ENCODE assay signal across 8 mouse cellular contexts in genomic region chr5:12383133-12383959, GRCm38 (mm10). TPM values are rescaled to one million over a fixed set of nuclear protein-coding genes. Genes with fewer than 3 reads are reported as not detected.
DNase-seq lines count a peak whose midpoint lies in the region; ATAC-seq and TF ChIP-seq lines count a peak whose summit lies in the region.

Gene Sema3d (plus strand): TSS chr5:12383385.

- H3K27me3 ChIP-seq in C2C12 (ENCODE audit: control insufficient read depth, insufficient read depth, insufficient read length): no peaks in the 10 kb centered on the region
- 0 out of 2 replicates have a peak, but pooled peaks cover 3% of the 10 kb centered on the region for H3K27me3 ChIP-seq in forebrain, embryonic 15.5 days
- H3K27me3 ChIP-seq in liver, embryonic 12.5 days (replicated peaks): peaks cover 27% of the 10 kb centered on the region

- H3K4me3 ChIP-seq in C2C12 (ENCODE audit: insufficient read depth, poor library complexity, severe bottlenecking): peak within 1 kb of the TSS; percentile 26
- H3K4me3 ChIP-seq in forebrain, embryonic 15.5 days: peak within 1 kb of the TSS; percentile 60
- peak within 1 kb of the TSS; percentile 41 for H3K4me3 ChIP-seq in liver, embryonic 12.5 days

- H3K79me2 ChIP-seq in C2C12 (ENCODE audit: control insufficient read depth, insufficient read depth): no peaks in the 10 kb centered on the region

- no peaks in the 10 kb centered on the region for H3K79me3 ChIP-seq in C2C12 (ENCODE audit: low read depth)

- WGBS in forebrain, embryonic 15.5 days: under 1% methylated on average over 49 of the region's 49 CpGs
- WGBS in liver, embryonic 12.5 days (ENCODE audit: insufficient replicate concordance): 3% methylated on average over 48 of the region's 49 CpGs

- H3K9ac ChIP-seq in forebrain, embryonic 15.5 days (replicated peaks): peak within 1 kb of the TSS; percentile 52
- H3K9ac ChIP-seq in liver, embryonic 12.5 days: no peak within 1 kb of the TSS

- peak; percentile 98 for ATAC-seq in forebrain, embryonic 15.5 days (replicated peaks)
- peak; percentile 73 for ATAC-seq in liver, embryonic 12.5 days

- H3ac ChIP-seq in C2C12 (ENCODE audit: control insufficient read depth, insufficient read length, low read depth): peak within 1 kb of the TSS; percentile 58

- H3K9me3 ChIP-seq in forebrain, embryonic 15.5 days: no peaks in the 10 kb centered on the region
- H3K9me3 ChIP-seq in liver, embryonic 12.5 days (replicated peaks): no peaks in the 10 kb centered on the region

- peaks cover 9% of the 10 kb centered on the region for H3K4me1 ChIP-seq in forebrain, embryonic 15.5 days
- H3K4me1 ChIP-seq in liver, embryonic 12.5 days: no peaks in the 10 kb centered on the region

- DNase-seq in cerebellum, adult 11 months: peak; percentile 32
- DNase-seq in heart, postnatal 10 days: peak; percentile 83 to 84
- peak; percentile 62 to 86 for DNase-seq in kidney, postnatal 36 days
- peak; percentile 84 for DNase-seq in neural tube, embryonic 10.5 days (ENCODE audit: extremely low spot score, low spot score)
- peak; percentile 81 for DNase-seq in testis, postnatal 10 days (ENCODE audit: low spot score)

- intact Hi-C loops in heart, postnatal 10 days (cut with DNase I): loop anchor here (1.0 to 5.0 kb wide), 2 partner anchors 159 to 353 kb away; no protein-coding TSS in a partner anchor

- H3K27ac ChIP-seq in forebrain, embryonic 15.5 days (replicated peaks): no peak within 1 kb of the TSS
- no peak within 1 kb of the TSS for H3K27ac ChIP-seq in liver, embryonic 12.5 days

- H3K36me3 ChIP-seq in C2C12 (ENCODE audit: control insufficient read depth, insufficient read depth): no peaks in the 10 kb centered on the region
- H3K36me3 ChIP-seq in forebrain, embryonic 15.5 days: no peaks in the 10 kb centered on the region
- no peaks in the 10 kb centered on the region for H3K36me3 ChIP-seq in liver, embryonic 12.5 days

- H3K4me2 ChIP-seq in forebrain, embryonic 15.5 days (replicated peaks): peak within 1 kb of the TSS; percentile 96
- H3K4me2 ChIP-seq in liver, embryonic 12.5 days: peak within 1 kb of the TSS; percentile 62

- TF ChIP-seq CTCF in C2C12 (IDR thresholded peaks at IDR 0.05; ENCODE audit: control insufficient read depth, insufficient read depth, insufficient read length): peak; percentile 99

TF ChIP-seq in C2C12, 6 proteins besides CTCF, POLR2A, EP300 and RAD21:
- TF ChIP-seq USF1 (IDR thresholded peaks at IDR 0.05; ENCODE audit: low read depth) (no peak), CEBPB (IDR thresholded peaks at IDR 0.05; ENCODE audit: low read depth) (no peak), MYOG (IDR thresholded peaks at IDR 0.05; ENCODE audit: control insufficient read depth, extremely low read depth, insufficient read length) (no peak), MAX (IDR thresholded peaks at IDR 0.05) (peak; percentile 26), MYOD1 (IDR thresholded peaks at IDR 0.05; ENCODE audit: control insufficient read depth, insufficient read length, low read depth) (peak; percentile 77)

RNA-seq across cellular contexts. Expression of gene Sema3d, which starts in this region (rescaled TPM):
- polyA plus RNA-seq in C2C12 (2012; fragmentation: generic; extraction: Trizol): 2.3 TPM
- polyA plus RNA-seq in forebrain, embryonic 15.5 days (2015; fragmentation: Nextera tagmentation; extraction: Ambion mirVana): 1.3 TPM in 2 replicates
- 10 to 100 TPM; 10.3 to 12.1 TPM for total RNA-seq in heart, postnatal 10 days (2021)
- polyA plus RNA-seq in liver, embryonic 12.5 days (2016; fragmentation: Nextera tagmentation; extraction: Ambion mirVana): 2.3 and 2.6 TPM in 2 replicates

Comparison
In these comparisons a context has a peak if more than half of its experiments do, and no peak if none do; other contexts are left out.
1. DNase-seq: peak in every context shown above with its lines; median percentile 84 in neural tube, embryonic 10.5 days; 84 in heart, postnatal 10 days; 81 in testis, postnatal 10 days; 74 in kidney, postnatal 36 days; 32 in cerebellum, adult 11 months.